Mouse (Mus musculus) adrenal gland, postnatal 36 days (tissue): ENCODE measurements around the gene Gm30302. TPM values are rescaled to one million over a fixed set of nuclear protein-coding genes. Genes with fewer than 3 reads are reported as not detected.
A peak's percentile ranks its signal among the peaks of the same experiment; 100 is the strongest.
"Not testable (repeated sequence)": the region's sequence is repeated elsewhere in the genome, so short reads cannot be mapped to it uniquely, and the experiment has no call there.

Experiments
- DNase-seq, 2 experiments: peaks; one replicate each; pipeline ENCODE4 v3.0.0; 2021; ENCODE audit warnings: mixed read lengths in 1 of 2
- long read RNA-seq, 2 experiments: library from polyadenylated mRNA; stranded (forward); transcript quantifications; one replicate each; pipeline ENCODE4 v2.0.0; 2021; ENCODE audit warnings: borderline sequencing depth in 2 of 2
- total RNA-seq, 2 experiments: library from RNA; stranded (reverse); gene quantifications; 2 replicates each; pipeline ENCODE4 v1.2.3; 2021

Gm30302 gene
- not detected for total RNA-seq
- long read RNA-seq, experiment 1 = 0 reads
- long read RNA-seq, experiment 2 = 0 reads

DNA sequence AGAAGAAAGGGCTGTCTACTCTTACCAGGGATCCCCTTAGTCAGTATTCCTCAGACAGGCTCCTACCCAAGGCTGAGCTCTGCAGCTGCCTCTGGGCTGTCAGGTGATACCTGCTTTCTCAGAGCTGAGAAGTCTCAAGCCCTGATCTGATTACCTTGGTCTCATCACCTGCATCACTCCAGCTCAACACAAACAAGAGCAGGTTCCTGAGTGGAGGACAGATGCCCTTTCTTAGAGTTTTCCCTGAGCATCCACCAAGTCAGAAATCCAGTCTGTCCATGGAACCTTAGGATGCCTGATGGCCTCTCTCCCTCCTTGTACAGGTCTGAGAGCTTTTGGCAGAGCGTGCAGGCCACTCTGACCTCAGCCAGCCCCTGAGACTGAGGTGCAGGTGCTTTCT lies at the start of gene Gm30302:
Gene Gm30302, minus strand, starts transcription at position 101 of the 400 bp plus-strand sequence.
- DNase-seq = no peak

GRCm38 (mm10) chr13:49846751-49847150 lies 48.0 kb upstream of the Gm30302 start:
- DNase-seq = no peak

DNA sequence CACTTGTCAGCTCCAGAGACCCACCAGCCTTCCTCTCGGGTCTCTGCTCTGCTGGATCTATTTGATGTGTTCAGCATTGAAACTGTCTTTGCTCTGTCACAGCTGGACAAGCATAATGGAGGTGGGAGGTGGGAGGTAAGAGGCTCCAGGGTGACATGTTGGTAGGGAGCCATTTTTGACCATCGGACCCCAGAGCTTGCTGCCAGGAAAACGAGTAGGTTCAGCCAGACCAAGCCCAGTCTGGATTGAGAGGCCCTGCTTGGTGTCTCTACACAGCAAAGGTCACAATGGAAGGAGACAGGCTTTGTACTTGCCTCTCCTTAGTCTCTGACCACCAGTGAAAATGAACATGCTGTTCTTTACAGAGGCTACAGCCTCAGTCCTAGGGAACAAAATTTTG lies 47.3 kb upstream of the Gm30302 start:
- no peak for DNase-seq

GRCm38 (mm10) chr13:49845663-49846062 lies 46.9 kb upstream of the Gm30302 start:
- no peak for DNase-seq

GRCm38 (mm10) chr13:49844071-49844470 lies 45.3 kb upstream of the Gm30302 start:
- no peak for DNase-seq

GRCm38 (mm10) chr13:49841186-49841585 lies 42.4 kb upstream of the Gm30302 start:
- no peak for DNase-seq

DNA sequence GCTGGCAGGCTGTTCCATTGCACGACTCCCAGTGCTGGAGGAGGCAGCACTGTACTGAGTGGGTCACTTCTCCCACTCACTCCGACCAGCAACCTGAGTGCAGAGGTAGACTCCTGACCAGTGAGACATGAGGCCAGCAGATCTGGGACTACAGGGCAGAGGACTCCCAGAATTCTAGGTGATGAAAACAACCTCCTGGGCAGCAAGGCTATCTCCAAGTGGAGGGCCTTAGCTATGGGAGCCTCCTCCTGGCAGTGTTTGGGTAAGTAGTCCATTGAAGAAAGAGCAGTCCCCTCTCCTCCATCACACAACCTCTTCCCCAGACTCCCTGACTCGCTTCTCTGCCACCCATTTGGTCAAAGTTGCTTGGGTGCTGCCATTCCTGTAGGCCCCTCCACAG lies 31.6 kb upstream of the Gm30302 start:
- DNase-seq = no peak

DNA sequence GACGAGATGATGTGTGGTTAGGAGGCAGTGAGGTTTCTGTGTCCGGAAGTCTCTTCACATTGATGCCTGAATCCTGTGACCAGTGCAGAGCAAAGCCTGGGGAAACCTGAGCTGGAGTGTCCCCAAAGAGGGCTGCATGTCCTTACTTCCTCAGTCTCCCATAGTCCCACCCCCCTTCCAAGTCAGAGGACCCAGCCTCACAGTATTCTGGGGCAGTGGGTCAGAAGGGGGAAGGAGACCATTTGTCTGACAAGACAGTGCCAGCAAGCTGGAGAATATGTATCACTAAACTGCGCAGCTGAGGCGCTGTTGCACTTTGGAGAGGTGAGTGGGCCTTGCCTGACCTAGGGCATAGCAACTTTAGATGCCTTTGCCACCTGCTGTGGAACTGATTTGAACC lies 26.5 kb upstream of the Gm30302 start:
- no peak for DNase-seq

GRCm38 (mm10) chr13:49814958-49815357 lies 16.2 kb upstream of the Gm30302 start:
- DNase-seq = no peak

- no peak for DNase-seq
These were observed 15.6 kb upstream of the Gm30302 start for GRCm38 (mm10) chr13:49814420-49814819.

DNA sequence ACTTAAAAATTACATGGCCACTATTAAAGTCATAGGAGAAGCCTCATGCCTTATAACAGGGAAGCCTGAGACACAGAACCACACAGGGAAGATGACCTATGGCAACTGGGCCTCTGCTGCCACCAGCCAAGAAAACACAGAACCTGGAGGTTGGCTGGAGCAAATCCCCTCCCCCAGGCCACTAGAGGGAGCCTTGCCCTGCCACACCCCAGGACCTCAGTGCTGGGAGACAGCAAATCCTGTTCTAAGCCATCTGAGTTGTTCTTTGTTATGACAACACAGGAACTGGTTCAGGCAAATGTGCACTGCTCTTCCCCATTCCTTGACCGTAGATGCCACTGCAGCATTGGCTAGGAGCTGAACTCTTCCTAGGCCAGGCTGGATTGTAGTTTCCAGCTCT lies 8.3 kb upstream of the Gm30302 start:
- DNase-seq = peak in 1 of 2 experiments; percentile 9

GRCm38 (mm10) chr13:49788563-49789393 lies 10.0 kb downstream of the Gm30302 start:
- no peak for DNase-seq

DNA sequence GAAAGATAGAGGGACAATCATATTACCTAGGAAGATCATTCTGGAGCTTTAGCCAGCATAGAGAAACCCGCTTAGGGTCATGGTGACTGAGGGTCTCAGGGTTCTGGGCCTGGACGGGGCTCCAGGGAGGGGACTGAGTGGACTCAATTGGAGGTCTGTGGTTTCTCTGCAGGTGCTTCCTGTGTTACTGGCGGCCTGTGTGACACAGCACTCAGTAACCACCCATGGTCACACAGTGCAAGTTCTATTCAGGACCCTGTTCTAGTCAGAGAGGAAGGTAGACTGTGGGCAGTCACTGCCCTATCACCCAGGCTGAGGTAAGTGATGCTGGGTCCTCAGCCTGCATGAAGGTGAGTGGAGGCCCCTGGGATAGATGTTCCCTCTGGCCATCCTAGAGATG lies 14.9 kb downstream of the Gm30302 start:
- DNase-seq = no peak

- not testable (repeated sequence) for DNase-seq
These were observed 27.3 kb downstream of the Gm30302 start for GRCm38 (mm10) chr13:49771536-49771935.

DNA sequence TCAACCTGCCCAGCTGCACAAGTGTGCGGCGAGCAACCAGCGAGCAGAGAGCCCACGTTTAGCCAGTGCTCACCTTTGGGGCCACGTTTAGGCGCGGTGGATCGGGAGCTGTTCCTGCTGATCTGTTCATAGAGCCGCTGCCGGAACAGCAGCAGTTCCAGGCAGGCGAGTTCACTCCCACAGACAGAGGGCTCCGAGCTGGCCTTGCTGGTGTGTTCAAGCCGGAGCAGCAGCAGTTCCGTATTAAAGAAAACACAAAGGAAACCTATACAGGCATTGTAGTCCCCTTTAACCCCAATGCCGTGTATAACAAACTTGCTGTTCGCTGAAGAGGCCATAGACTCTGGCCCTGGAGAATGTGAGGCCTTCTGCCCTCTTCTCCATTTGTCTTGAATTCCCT lies 29.7 kb downstream of the Gm30302 start:
- DNase-seq = no peak

GRCm38 (mm10) chr13:49768048-49768447 lies 30.8 kb downstream of the Gm30302 start:
- DNase-seq = no peak

DNA sequence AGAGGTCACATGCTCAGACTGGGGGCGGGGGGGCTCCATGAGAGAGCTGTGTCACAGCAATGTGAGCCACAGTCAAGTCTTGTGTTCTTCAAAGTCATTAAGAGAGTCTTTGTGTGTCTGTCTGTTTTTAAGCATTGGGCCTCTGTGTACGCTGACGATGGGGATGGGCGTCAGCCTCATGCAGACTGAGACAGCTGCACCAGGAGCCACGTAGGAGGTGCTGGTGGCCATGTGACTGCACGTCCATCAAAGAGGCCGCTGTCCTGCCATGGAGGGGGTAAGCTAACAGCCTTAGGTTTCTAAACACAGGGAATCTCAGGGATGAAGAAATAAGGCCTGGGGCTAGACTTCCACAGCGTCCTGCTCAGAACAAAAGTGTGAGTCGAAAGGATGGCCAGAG lies 32.5 kb downstream of the Gm30302 start:
- no peak for DNase-seq

DNA sequence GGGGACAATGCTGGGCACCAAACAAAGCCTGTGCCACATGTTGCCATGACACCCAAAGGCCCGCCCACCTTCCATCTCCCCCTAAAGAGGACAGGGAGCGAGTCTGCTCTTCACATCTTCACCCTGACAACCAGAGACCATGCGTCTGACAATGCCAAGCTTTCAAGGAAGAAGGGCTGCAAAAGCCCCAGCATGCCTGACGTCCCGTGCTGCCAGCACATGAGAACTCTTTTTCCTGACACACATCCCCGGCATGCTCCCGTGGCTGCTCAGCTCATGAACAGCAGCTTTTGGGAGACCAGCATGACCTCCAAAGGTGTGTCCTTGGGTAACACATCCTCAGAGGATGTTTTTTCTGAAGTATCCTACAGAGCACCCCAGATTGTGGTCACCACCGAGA lies 33.5 kb downstream of the Gm30302 start:
- DNase-seq = no peak

GRCm38 (mm10) chr13:49762208-49762607 lies 36.6 kb downstream of the Gm30302 start:
- no peak for DNase-seq

- no peak for DNase-seq
These were observed 38.1 kb downstream of the Gm30302 start for GRCm38 (mm10) chr13:49760675-49761074.

DNA sequence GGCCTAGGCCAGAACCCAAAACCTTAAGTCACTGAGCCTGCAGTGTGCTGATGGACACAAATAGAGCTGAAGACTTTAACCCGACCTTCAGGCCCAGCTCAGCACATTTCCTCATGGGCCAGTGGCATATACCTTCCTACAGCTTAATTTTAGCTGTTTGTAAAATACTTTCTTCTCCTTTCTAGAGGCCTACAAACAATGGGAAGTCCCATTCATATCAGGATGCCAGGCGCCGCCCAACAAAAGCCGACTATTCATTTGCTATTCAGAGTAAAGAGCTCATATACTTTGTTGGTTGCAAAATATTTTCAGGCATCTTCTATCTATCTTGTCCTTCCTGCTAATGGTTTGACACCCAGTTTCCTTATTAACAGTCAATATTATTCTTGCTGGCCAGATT lies 40.8 kb downstream of the Gm30302 start:
- no peak for DNase-seq

- DNase-seq = no peak
These were observed 42.2 kb downstream of the Gm30302 start for GRCm38 (mm10) chr13:49756591-49756990.

- no peak for DNase-seq
These were observed 57.3 kb downstream of the Gm30302 start for GRCm38 (mm10) chr13:49741285-49742040.
